Comparison of ENCODE assay signal across 20 mouse cellular contexts in genomic region chr5:106199061-106199460, GRCm38 (mm10).
"Had no signal": no experiment of that assay in that cellular context is flagged by ENCODE, and none has a peak within 500 bp of the region (broad histone marks: within the 10 kb centered on the region; RNA-seq: fewer than 3 reads in every experiment).

No protein-coding gene starts in this region.

- H3K4me3 ChIP-seq: layer of hippocampus, adult 2 months; left cerebral cortex, adult 2 months; liver, embryonic 13.5 days; midbrain, embryonic 13.5 days; myocyte; neural tube, embryonic 15.5 days had no signal

- H3K27me3 ChIP-seq: liver, embryonic 13.5 days; midbrain, embryonic 13.5 days; neural tube, embryonic 15.5 days had no signal

- H3K9ac ChIP-seq: liver, embryonic 13.5 days; midbrain, embryonic 13.5 days; neural tube, embryonic 15.5 days had no signal

- DNase-seq: kidney, postnatal 25 days; layer of hippocampus, adult 9-11 months; layer of hippocampus, postnatal 36 days; liver, embryonic 13.5 days; lung, adult 2 months; lung, postnatal 14 days; right cerebral cortex, adult 18-20 months; right cerebral cortex, postnatal 14 days; right cerebral cortex, postnatal 4 days; thymus, adult 2 months; thymus, postnatal 14 days; thymus, postnatal 4 days had no signal

- H3K4me1 ChIP-seq: liver, embryonic 13.5 days had no signal

- H3K4me2 ChIP-seq: liver, embryonic 13.5 days; midbrain, embryonic 13.5 days; neural tube, embryonic 15.5 days had no signal

- H3K9me3 ChIP-seq: midbrain, embryonic 13.5 days; neural tube, embryonic 15.5 days had no signal

- H3K36me3 ChIP-seq: liver, embryonic 13.5 days; midbrain, embryonic 13.5 days; neural tube, embryonic 15.5 days had no signal

- H3K27ac ChIP-seq: kidney, postnatal 0 days; layer of hippocampus, adult 2 months; left cerebral cortex, adult 2 months; liver, embryonic 13.5 days; macrophage; midbrain, embryonic 13.5 days; neural tube, embryonic 15.5 days; stomach, postnatal 0 days had no signal
